Mouse (Mus musculus) neural tube, embryonic 11.5 days (tissue): ENCODE measurements around the gene Adh6a. TPM values are rescaled to one million over a fixed set of nuclear protein-coding genes. Genes with fewer than 3 reads are reported as not detected.

ENCODE experiments used
- ATAC-seq: fragments of 200-750 bp; cut with Nextera tagmentation; 2 replicates; pipeline ENCODE4 v1.8.0; 2017; ENCODE audit warnings: moderate number of reproducible peaks, mild to moderate bottlenecking, moderate TSS enrichment, moderate library complexity; ENCODE audit not compliant: insufficient read depth, low FRiP score, low TSS enrichment
- DNase-seq: peaks from one replicate; pipeline ENCODE4 v3.0.0-alpha.2; 2015; ENCODE audit warnings: low spot score
- H3K27ac ChIP-seq: fragments of 300-500 bp; sonication (generic); 2 replicates; pipeline ENCODE4 v1.5.1; 2014; ENCODE audit warnings: low read depth, mild to moderate bottlenecking, low read length
- H3K27me3 ChIP-seq: fragments of 300-500 bp; sonication (generic); 2 replicates; pipeline ENCODE4 v1.6.1; 2014; ENCODE audit warnings: mild to moderate bottlenecking, low read length, mixed read lengths; ENCODE audit not compliant: control insufficient read depth, insufficient read depth
- H3K36me3 ChIP-seq: fragments of 300-500 bp; sonication (generic); 2 replicates; pipeline ENCODE4 v1.6.1; 2014; ENCODE audit warnings: mild to moderate bottlenecking, low read length, moderate library complexity, mixed read lengths; ENCODE audit not compliant: control insufficient read depth, insufficient read depth
- H3K4me1 ChIP-seq: fragments of 300-500 bp; sonication (generic); 2 replicates; pipeline ENCODE4 v1.6.1; 2014; ENCODE audit warnings: low read length, mixed read lengths; ENCODE audit not compliant: control insufficient read depth, insufficient read depth
- H3K4me2 ChIP-seq: fragments of 300-500 bp; sonication (generic); 2 replicates; pipeline ENCODE4 v1.6.1; 2014; ENCODE audit warnings: low read depth, mild to moderate bottlenecking, moderate library complexity
- H3K4me3 ChIP-seq: fragments of 300-500 bp; sonication (generic); 2 replicates; pipeline ENCODE4 v1.5.1; 2014; ENCODE audit warnings: low read depth, low read length
- H3K9ac ChIP-seq: fragments of 300-500 bp; sonication (generic); 2 replicates; pipeline ENCODE4 v1.6.1; 2014; ENCODE audit warnings: mild to moderate bottlenecking, low read length
- H3K9me3 ChIP-seq: fragments of 300-500 bp; sonication (generic); 2 replicates; pipeline ENCODE4 v1.6.1; 2016; ENCODE audit warnings: low read length; ENCODE audit not compliant: control insufficient read depth
- WGBS: fragments of 180-500 bp; shearing (Covaris S2); extraction: QIAGEN DNeasy Blood & Tissue Kit; methylation state at CpG from one replicate; pipeline ENCODE4 v1.1.7; 2014; 5-methylcytosine and 5-hydroxymethylcytosine counted together
- polyA plus RNA-seq: library from polyadenylated mRNA; unstranded; fragments of >200 nt; fragmentation: Nextera tagmentation; extraction: Ambion mirVana; gene quantifications from 2 replicates; pipeline ENCODE4 v1.2.1, GENCODE M21; 2014

Gene Adh6a
- polyA plus RNA-seq, 1 experiment from 2014 or later: not detected

- H3K9ac ChIP-seq: no peak overlapping the region
- H3K4me3 ChIP-seq: no peak overlapping the region
- no peaks in the 10 kb centered on the region for H3K4me1 ChIP-seq
- ATAC-seq: no peak
- no peaks in the 10 kb centered on the region for H3K27me3 ChIP-seq
- DNase-seq: no peak
- no peaks in the 10 kb centered on the region for H3K36me3 ChIP-seq
- H3K27ac ChIP-seq: no peak overlapping the region
- H3K4me2 ChIP-seq: no peak overlapping the region
- H3K9me3 ChIP-seq: no peaks in the 10 kb centered on the region
- WGBS: 91% methylated on average over 4 of the region's 4 CpGs
Observed at GRCm38 (mm10) chr3:138287686-138288085, 25.4 kb upstream of the Adh6a start.

DNA sequence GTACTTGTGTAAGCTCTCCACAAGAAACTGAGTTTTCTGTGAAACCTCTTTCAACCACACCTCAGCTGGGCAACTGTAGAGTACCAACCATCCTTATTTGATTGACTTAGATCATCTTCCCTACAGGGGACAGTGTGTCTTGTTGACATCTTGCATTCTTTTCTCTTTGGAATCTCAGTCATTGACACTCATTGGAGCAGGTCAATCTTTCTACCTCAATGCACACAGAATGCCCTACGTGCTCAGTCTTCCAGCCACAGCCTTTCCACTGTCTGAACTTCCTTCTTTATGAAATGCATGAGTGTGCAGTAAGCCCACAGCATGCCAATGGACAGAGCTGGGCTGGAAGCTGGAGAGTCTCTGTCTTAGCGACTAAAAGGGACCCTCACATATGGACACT lies 22.4 kb upstream of the Adh6a start:
- no peaks in the 10 kb centered on the region for H3K4me1 ChIP-seq
- ATAC-seq: no peak
- H3K4me3 ChIP-seq: no peak overlapping the region
- no peak overlapping the region for H3K9ac ChIP-seq
- 62% methylated on average over 2 of the region's 2 CpGs for WGBS
- no peak overlapping the region for H3K4me2 ChIP-seq
- no peaks in the 10 kb centered on the region for H3K36me3 ChIP-seq
- no peaks in the 10 kb centered on the region for H3K27me3 ChIP-seq
- H3K27ac ChIP-seq: no peak overlapping the region
- no peak for DNase-seq
- H3K9me3 ChIP-seq: no peaks in the 10 kb centered on the region

GRCm38 (mm10) chr3:138291529-138292117 lies 21.5 kb upstream of the Adh6a start:
- Histone ChIP-seq H3K9me3 (no peaks in the 10 kb centered on the region), H3K4me2 (no peak overlapping the region), H3K9ac (no peak overlapping the region), H3K36me3 (no peaks in the 10 kb centered on the region), H3K27ac (no peak overlapping the region), H3K4me3 (no peak overlapping the region), H3K4me1 (no peaks in the 10 kb centered on the region), H3K27me3 (no peaks in the 10 kb centered on the region)
- 95% methylated on average over 4 of the region's 4 CpGs for WGBS
- DNase-seq (no peak), ATAC-seq (no peak)

- ATAC-seq (no peak), DNase-seq (no peak)
- no peaks in the 10 kb centered on the region for H3K27me3 ChIP-seq
- no peaks in the 10 kb centered on the region; the same call in 1 of the 2 replicates for H3K9me3 ChIP-seq
- no peak overlapping the region for H3K4me2 ChIP-seq
- H3K9ac ChIP-seq: no peak overlapping the region
- H3K27ac ChIP-seq: no peak overlapping the region
- no peaks in the 10 kb centered on the region for H3K4me1 ChIP-seq
- H3K4me3 ChIP-seq: no peak overlapping the region
- WGBS: 89% methylated on average over 7 of the region's 7 CpGs
- H3K36me3 ChIP-seq: no peaks in the 10 kb centered on the region
Observed at GRCm38 (mm10) chr3:138293298-138293895, 19.7 kb upstream of the Adh6a start.

DNA sequence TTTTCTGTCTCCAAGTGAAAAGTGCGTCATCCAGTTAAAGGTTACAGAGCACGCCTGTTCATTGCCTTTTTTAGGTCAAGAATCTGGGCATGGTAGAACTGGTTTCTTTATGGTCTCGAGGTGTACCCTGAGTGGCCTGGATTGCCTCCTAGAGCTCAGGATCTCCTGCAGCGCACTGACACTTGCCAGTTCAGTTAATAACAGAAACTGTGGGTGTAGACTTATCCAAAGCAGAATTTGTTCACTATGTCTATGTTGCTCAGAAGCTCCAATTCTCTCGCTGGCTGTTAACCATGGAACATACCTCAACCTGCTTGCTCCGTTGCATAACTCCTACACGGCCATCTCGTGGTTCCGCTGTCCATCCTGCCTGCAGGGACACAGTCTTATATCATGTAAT lies 13.0 kb upstream of the Adh6a start:
- 92% methylated on average over 9 of the region's 9 CpGs for WGBS
- Histone ChIP-seq H3K27ac (no peak overlapping the region), H3K4me3 (no peak overlapping the region), H3K4me2 (no peak overlapping the region), H3K9me3 (no peaks in the 10 kb centered on the region; the same call in 1 of the 2 replicates), H3K36me3 (no peaks in the 10 kb centered on the region), H3K4me1 (no peaks in the 10 kb centered on the region), H3K9ac (no peak overlapping the region), H3K27me3 (no peaks in the 10 kb centered on the region)
- DNase-seq (no peak), ATAC-seq (no peak)

GRCm38 (mm10) chr3:138302676-138303075 lies 10.4 kb upstream of the Adh6a start:
- no peaks in the 10 kb centered on the region for H3K36me3 ChIP-seq
- no peak overlapping the region for H3K4me3 ChIP-seq
- H3K4me1 ChIP-seq: no peaks in the 10 kb centered on the region
- H3K9ac ChIP-seq: no peak overlapping the region
- H3K27me3 ChIP-seq: no peaks in the 10 kb centered on the region
- no peak overlapping the region for H3K4me2 ChIP-seq
- DNase-seq: no peak
- WGBS: 40% methylated on average over 4 of the region's 4 CpGs
- H3K27ac ChIP-seq: no peak overlapping the region
- no peak for ATAC-seq
- no peaks in the 10 kb centered on the region; the same call in 1 of the 2 replicates for H3K9me3 ChIP-seq

DNA sequence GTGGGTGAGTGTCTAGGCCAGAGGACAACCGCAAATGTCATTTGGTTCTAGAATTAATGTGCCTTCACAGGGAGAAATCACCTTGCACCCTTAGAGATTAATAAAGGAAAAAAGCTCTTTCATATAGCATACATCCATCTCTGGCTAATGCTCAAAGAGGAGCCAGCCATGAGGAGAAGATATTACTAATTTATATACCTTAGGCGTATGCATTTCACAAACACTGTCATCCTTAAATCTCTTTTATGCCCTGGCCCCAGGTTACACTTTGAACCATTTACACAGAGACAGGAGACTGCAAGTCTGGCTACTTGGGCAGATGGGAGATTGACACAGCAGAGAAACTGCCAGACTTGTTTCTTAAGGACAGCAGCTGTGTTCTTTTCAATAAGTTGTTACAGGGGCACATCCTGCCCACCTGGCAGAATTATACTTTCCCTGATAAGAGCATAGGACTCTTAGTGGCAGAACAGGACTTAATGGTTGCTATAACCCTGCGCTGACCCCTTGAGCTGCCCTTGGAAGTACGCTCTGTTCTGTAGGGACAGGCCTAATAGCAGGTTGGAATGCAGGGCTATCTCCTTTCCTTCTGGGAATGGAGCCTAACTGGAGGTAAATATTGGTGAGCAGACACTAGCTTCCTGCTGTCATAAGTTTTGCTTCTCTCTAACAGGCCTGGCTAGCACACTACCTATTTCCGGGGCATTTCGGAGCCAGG lies 9.2 kb upstream of the Adh6a start:
- H3K27ac ChIP-seq: no peak overlapping the region
- H3K36me3 ChIP-seq: no peaks in the 10 kb centered on the region
- H3K4me1 ChIP-seq: no peaks in the 10 kb centered on the region
- H3K9me3 ChIP-seq: no peaks in the 10 kb centered on the region
- DNase-seq: peak; percentile 10
- no peak overlapping the region for H3K4me3 ChIP-seq
- ATAC-seq: no peak
- H3K4me2 ChIP-seq: no peak overlapping the region
- 73% methylated on average over 6 of the region's 6 CpGs for WGBS
- H3K9ac ChIP-seq: no peak overlapping the region
- no peaks in the 10 kb centered on the region for H3K27me3 ChIP-seq

DNA sequence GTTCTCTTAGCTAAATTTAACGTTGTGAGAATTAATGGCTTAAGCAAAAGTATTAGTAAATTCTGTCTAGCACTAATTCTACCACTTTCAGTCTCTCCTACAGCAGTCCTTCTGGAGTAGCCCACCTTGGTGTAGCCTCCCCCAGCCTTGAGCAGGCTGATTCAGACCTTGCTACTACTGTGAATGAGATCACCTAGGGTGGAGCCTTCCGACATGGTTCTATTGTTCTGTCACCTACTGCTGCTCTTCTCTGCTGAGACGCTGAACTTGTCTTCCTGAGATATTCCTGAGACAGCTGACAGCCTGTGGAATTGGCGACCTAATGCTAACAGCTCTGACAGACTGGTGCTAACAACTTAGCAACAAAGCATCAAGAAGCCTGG lies 8.6 kb upstream of the Adh6a start:
- Histone ChIP-seq H3K27ac (no peak overlapping the region), H3K4me1 (no peaks in the 10 kb centered on the region), H3K27me3 (no peaks in the 10 kb centered on the region), H3K9ac (no peak overlapping the region), H3K9me3 (no peaks in the 10 kb centered on the region), H3K4me2 (no peak overlapping the region), H3K36me3 (no peaks in the 10 kb centered on the region), H3K4me3 (no peak overlapping the region)
- DNase-seq (no peak), ATAC-seq (no peak)
- WGBS: 41% methylated on average over 4 of the region's 4 CpGs
